Mouse (Mus musculus) embryonic facial prominence, embryonic 15.5 days (tissue): ENCODE data around the gene Kif1bp. TPM values are rescaled to one million over a fixed set of nuclear protein-coding genes. Genes with fewer than 3 reads are reported as not detected.
"Not testable (repeated sequence)": the region's sequence is repeated elsewhere in the genome, so short reads cannot be mapped to it uniquely, and the experiment has no call there.

ENCODE experiments used
- ATAC-seq: fragments of 200-750 bp; cut with Nextera tagmentation; 2 replicates; pipeline ENCODE4 v1.8.0; 2017; ENCODE audit warnings: low read depth, moderate TSS enrichment; ENCODE audit not compliant: insufficient number of reproducible peaks, low FRiP score, low TSS enrichment
- H3K27ac ChIP-seq: fragments of 300-500 bp; sonication (generic); replicated peaks from 2 replicates; pipeline ENCODE4 v1.5.1; 2015; ENCODE audit warnings: mild to moderate bottlenecking, inconsistent platforms
- H3K27me3 ChIP-seq: fragments of 300-500 bp; sonication (generic); 2 replicates; pipeline ENCODE4 v1.6.1; 2015; ENCODE audit warnings: inconsistent platforms
- H3K36me3 ChIP-seq: fragments of 300-500 bp; sonication (generic); 2 replicates; pipeline ENCODE4 v1.6.1; 2015; ENCODE audit warnings: mild to moderate bottlenecking, inconsistent platforms
- H3K4me1 ChIP-seq: fragments of 300-500 bp; sonication (generic); 2 replicates; pipeline ENCODE4 v1.6.1; 2015; ENCODE audit warnings: inconsistent platforms
- H3K4me2 ChIP-seq: fragments of 300-500 bp; sonication (generic); replicated peaks from 2 replicates; pipeline ENCODE4 v1.6.1; 2015; ENCODE audit warnings: mild to moderate bottlenecking, inconsistent platforms
- H3K4me3 ChIP-seq: fragments of 300-500 bp; sonication (generic); replicated peaks from 2 replicates; pipeline ENCODE4 v1.5.1; 2015; ENCODE audit warnings: mild to moderate bottlenecking, inconsistent platforms
- H3K9ac ChIP-seq: fragments of 300-500 bp; sonication (generic); 2 replicates; pipeline ENCODE4 v1.6.1; 2015; ENCODE audit warnings: inconsistent platforms
- H3K9me3 ChIP-seq: fragments of 300-500 bp; sonication (generic); replicated peaks from 2 replicates; pipeline ENCODE4 v1.6.1; 2016; ENCODE audit warnings: inconsistent platforms
- WGBS: fragments of 180-500 bp; shearing (Covaris S2); methylation state at CpG from one replicate; pipeline ENCODE4 v1.1.7; 2015; 5-methylcytosine and 5-hydroxymethylcytosine counted together
- polyA plus RNA-seq: library from polyadenylated mRNA; unstranded; fragments of >200 nt; fragmentation: Nextera tagmentation; extraction: Ambion mirVana; gene quantifications from 2 replicates; pipeline ENCODE4 v1.2.1, GENCODE M21; 2015

Gene Kif1bp
- polyA plus RNA-seq, result 41.7 and 43.0 TPM in 2 replicates

- Histone ChIP-seq H3K4me1 (peaks cover 14% of the 10 kb centered on the region), H3K27ac (peak within 1 kb of the TSS; percentile 83), H3K36me3 (peaks cover 48% of the 10 kb centered on the region), H3K27me3 (no peaks in the 10 kb centered on the region), H3K9me3 (no peaks in the 10 kb centered on the region), H3K4me3 (peak within 1 kb of the TSS; percentile 94), H3K9ac (peak within 1 kb of the TSS; percentile 76), H3K4me2 (peak within 1 kb of the TSS; percentile 85)
- ATAC-seq, result peak; percentile 99
- 4% methylated on average over 33 of the region's 33 CpGs for WGBS
These were observed at the start of gene Kif1bp for GRCm38 (mm10) chr10:62578338-62579100. Gene Kif1bp, minus strand, starts transcription at chr10:62578457.

- H3K9ac ChIP-seq, result no peak overlapping the region
- H3K36me3 ChIP-seq, result no peaks in the 10 kb centered on the region
- H3K9me3 ChIP-seq, result no peaks in the 10 kb centered on the region
- H3K27me3 ChIP-seq, result no peaks in the 10 kb centered on the region
- H3K4me2 ChIP-seq, result no peak overlapping the region
- WGBS, result 79% methylated on average over 3 of the region's 3 CpGs
- no peak overlapping the region for H3K27ac ChIP-seq
- no peak for ATAC-seq
- peaks cover 14% of the 10 kb centered on the region for H3K4me1 ChIP-seq
- no peak overlapping the region for H3K4me3 ChIP-seq
These were observed 25.9 kb upstream of the Kif1bp start for GRCm38 (mm10) chr10:62604161-62604560.

- Histone ChIP-seq H3K4me3 (no peak overlapping the region), H3K4me2 (no peak overlapping the region), H3K4me1 (peaks cover 14% of the 10 kb centered on the region), H3K9me3 (no peaks in the 10 kb centered on the region), H3K36me3 (peaks cover 3% of the 10 kb centered on the region), H3K9ac (no peak overlapping the region), H3K27ac (no peak overlapping the region), H3K27me3 (no peaks in the 10 kb centered on the region)
- 90% methylated on average over 12 of the region's 12 CpGs for WGBS
- ATAC-seq, result no peak
These were observed 25.2 kb upstream of the Kif1bp start for GRCm38 (mm10) chr10:62603233-62604030.

GRCm38 (mm10) chr10:62602177-62603040, 24.2 kb upstream of the Kif1bp start, which contains the start of gene Ddx21:
Gene Ddx21, minus strand, starts transcription at chr10:62602281.
- Histone ChIP-seq H3K36me3 (peaks cover 13% of the 10 kb centered on the region), H3K4me2 (peak within 1 kb of the TSS; percentile 82), H3K4me3 (peak within 1 kb of the TSS; percentile 100), H3K27me3 (no peaks in the 10 kb centered on the region), H3K9ac (peak within 1 kb of the TSS; percentile 74), H3K27ac (peak within 1 kb of the TSS; percentile 83), H3K4me1 (peaks cover 14% of the 10 kb centered on the region), H3K9me3 (no peaks in the 10 kb centered on the region)
- peak; percentile 92 for ATAC-seq
- WGBS, result 7% methylated on average over 53 of the region's 53 CpGs

GRCm38 (mm10) chr10:62601833-62602176, 23.5 kb upstream of the Kif1bp start:
- ATAC-seq, result peak; percentile 73
- WGBS, result under 1% methylated on average over 23 of the region's 23 CpGs

GRCm38 (mm10) chr10:62601053-62601791, 23.0 kb upstream of the Kif1bp start:
- peaks cover 14% of the 10 kb centered on the region for H3K4me1 ChIP-seq
- peak overlapping the region; percentile 100 for H3K4me3 ChIP-seq
- no peaks in the 10 kb centered on the region for H3K9me3 ChIP-seq
- H3K27ac ChIP-seq, result no peak overlapping the region
- peaks cover 17% of the 10 kb centered on the region for H3K36me3 ChIP-seq
- H3K4me2 ChIP-seq, result peak overlapping the region; percentile 82
- peak overlapping the region; percentile 74 for H3K9ac ChIP-seq
- no peaks in the 10 kb centered on the region for H3K27me3 ChIP-seq
- WGBS, result 10% methylated on average over 20 of the region's 20 CpGs
- ATAC-seq, result no peak

More at GRCm38 (mm10) chr10:62601833-62602176, 23.5 kb upstream of the Kif1bp start:
- peak overlapping the region; percentile 100 for H3K4me3 ChIP-seq
- H3K27me3 ChIP-seq, result no peaks in the 10 kb centered on the region
- peak overlapping the region; percentile 74 for H3K9ac ChIP-seq
- peak overlapping the region; percentile 83 for H3K27ac ChIP-seq
- H3K9me3 ChIP-seq, result no peaks in the 10 kb centered on the region
- peak overlapping the region; percentile 82 for H3K4me2 ChIP-seq
- peaks cover 17% of the 10 kb centered on the region for H3K36me3 ChIP-seq
- peaks cover 14% of the 10 kb centered on the region for H3K4me1 ChIP-seq

- Histone ChIP-seq H3K9me3 (no peaks in the 10 kb centered on the region), H3K4me1 (peaks cover 14% of the 10 kb centered on the region), H3K4me2 (no peak overlapping the region), H3K4me3 (no peak overlapping the region), H3K36me3 (peaks cover 22% of the 10 kb centered on the region), H3K9ac (no peak overlapping the region), H3K27me3 (no peaks in the 10 kb centered on the region), H3K27ac (no peak overlapping the region)
- 90% methylated on average over 6 of the region's 6 CpGs for WGBS
- no peak for ATAC-seq
These were observed 21.8 kb upstream of the Kif1bp start for GRCm38 (mm10) chr10:62600056-62600455.

- 97% methylated on average over 3 of the region's 3 CpGs for WGBS
- Histone ChIP-seq H3K4me1 (peaks cover 14% of the 10 kb centered on the region), H3K36me3 (peaks cover 28% of the 10 kb centered on the region)
- not testable (repeated sequence) for H3K9me3 ChIP-seq, H3K4me2 ChIP-seq, H3K9ac ChIP-seq, H3K4me3 ChIP-seq, ATAC-seq, H3K27me3 ChIP-seq, H3K27ac ChIP-seq
These were observed 21.1 kb upstream of the Kif1bp start for GRCm38 (mm10) chr10:62599311-62599710.

- H3K27me3 ChIP-seq, result no peaks in the 10 kb centered on the region
- no peak overlapping the region for H3K9ac ChIP-seq
- H3K4me1 ChIP-seq, result no peaks in the 10 kb centered on the region
- WGBS, result 82% methylated on average over 7 of the region's 7 CpGs
- H3K4me2 ChIP-seq, result no peak overlapping the region
- no peaks in the 10 kb centered on the region for H3K9me3 ChIP-seq
- no peak overlapping the region for H3K4me3 ChIP-seq
- H3K36me3 ChIP-seq, result peaks cover 69% of the 10 kb centered on the region
- ATAC-seq, result no peak
- no peak overlapping the region for H3K27ac ChIP-seq
These were observed 14.2 kb upstream of the Kif1bp start for GRCm38 (mm10) chr10:62592496-62592895.

- Histone ChIP-seq H3K27ac (no peak overlapping the region), H3K9ac (no peak overlapping the region), H3K36me3 (peaks cover 81% of the 10 kb centered on the region), H3K4me2 (no peak overlapping the region), H3K9me3 (no peaks in the 10 kb centered on the region), H3K4me3 (no peak overlapping the region), H3K4me1 (no peaks in the 10 kb centered on the region), H3K27me3 (no peaks in the 10 kb centered on the region)
- 28% methylated on average over 6 of the region's 6 CpGs for WGBS
- no peak for ATAC-seq
These were observed 11.9 kb upstream of the Kif1bp start for GRCm38 (mm10) chr10:62590200-62590599.
